Mouse (Mus musculus) midbrain, embryonic 12.5 days (tissue): ENCODE data around the gene Gm7903. TPM values are rescaled to one million over a fixed set of nuclear protein-coding genes. Genes with fewer than 3 reads are reported as not detected.
"Not testable (repeated sequence)": the region's sequence is repeated elsewhere in the genome, so short reads cannot be mapped to it uniquely, and the experiment has no call there.

Experiments
- ATAC-seq: fragments of 200-750 bp; cut with Nextera tagmentation; 2 replicates; pipeline ENCODE4 v1.8.0; 2017; ENCODE audit warnings: low read depth, moderate TSS enrichment, moderate library complexity; ENCODE audit not compliant: low FRiP score
- H3K27ac ChIP-seq: fragments of 300-500 bp; sonication (generic); replicated peaks from 2 replicates; pipeline ENCODE4 v1.5.1; 2016; ENCODE audit warnings: mild to moderate bottlenecking
- H3K27me3 ChIP-seq: fragments of 300-500 bp; sonication (generic); 2 replicates; pipeline ENCODE4 v1.6.1; 2016; ENCODE audit warnings: mild to moderate bottlenecking
- H3K36me3 ChIP-seq: fragments of 300-500 bp; sonication (generic); 2 replicates; pipeline ENCODE4 v1.6.1; 2016
- H3K4me1 ChIP-seq: fragments of 300-500 bp; sonication (generic); 2 replicates; pipeline ENCODE4 v1.6.1; 2016
- H3K4me2 ChIP-seq: fragments of 300-500 bp; sonication (generic); replicated peaks from 2 replicates; pipeline ENCODE4 v1.6.1; 2016; ENCODE audit warnings: mild to moderate bottlenecking, moderate library complexity
- H3K4me3 ChIP-seq: fragments of 300-500 bp; sonication (generic); 2 replicates; pipeline ENCODE4 v1.5.1; 2016; ENCODE audit warnings: mild to moderate bottlenecking
- H3K9ac ChIP-seq: fragments of 300-500 bp; sonication (generic); replicated peaks from 2 replicates; pipeline ENCODE4 v1.6.1; 2016; ENCODE audit warnings: mild to moderate bottlenecking, moderate library complexity
- H3K9me3 ChIP-seq: fragments of 300-500 bp; sonication (generic); 2 replicates; pipeline ENCODE4 v1.6.1; 2016; ENCODE audit warnings: mild to moderate bottlenecking
- WGBS: fragments of 180-500 bp; shearing (Covaris S2); methylation state at CpG from one replicate; pipeline ENCODE4 v1.1.7; 2016; 5-methylcytosine and 5-hydroxymethylcytosine counted together
- polyA plus RNA-seq: library from polyadenylated mRNA; unstranded; fragments of >200 nt; fragmentation: Nextera tagmentation; extraction: Ambion mirVana; gene quantifications from 2 replicates; pipeline ENCODE4 v1.2.1, GENCODE M21; 2016

Gm7903 gene
- not detected in 2 replicates for polyA plus RNA-seq

GRCm38 (mm10) chrX:135433535-135433934 is at the start of gene Gm7903:
Gm7903 (plus strand) TSS chrX:135433835.
- not testable (repeated sequence) for H3K27ac ChIP-seq, ATAC-seq, H3K4me3 ChIP-seq, H3K9me3 ChIP-seq, H3K27me3 ChIP-seq, H3K4me1 ChIP-seq, H3K36me3 ChIP-seq, H3K4me2 ChIP-seq, H3K9ac ChIP-seq
- no CpG with 5 or more reads among the region's 15 CpGs for WGBS

DNA sequence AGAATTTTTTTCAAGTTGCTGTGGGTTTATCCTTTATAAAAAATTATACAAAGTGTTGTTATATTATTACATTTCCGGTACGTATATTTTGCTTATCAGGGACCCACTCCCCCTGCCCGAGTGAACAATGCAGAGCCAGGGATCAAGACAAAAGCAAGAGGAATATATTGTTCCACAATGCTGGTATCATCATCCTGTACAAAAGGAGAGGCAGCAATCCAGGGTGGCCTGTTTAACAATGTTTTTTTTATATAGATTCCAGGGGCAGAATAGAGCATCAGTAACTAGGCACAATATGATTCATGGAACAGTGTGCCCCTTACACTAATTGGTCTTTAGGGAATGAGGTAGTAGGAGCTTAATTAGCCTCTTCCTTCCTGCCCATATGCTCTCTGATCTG is 30.1 kb upstream of the Gm7903 start:
- H3K9me3 ChIP-seq, H3K4me1 ChIP-seq, H3K4me3 ChIP-seq, H3K36me3 ChIP-seq, H3K27ac ChIP-seq, H3K27me3 ChIP-seq, H3K4me2 ChIP-seq, H3K9ac ChIP-seq: not testable (repeated sequence)
- WGBS, result no CpG with 5 or more reads among the region's 3 CpGs
- ATAC-seq, result peak; percentile 56; the same call in 1 of the 2 replicates

DNA sequence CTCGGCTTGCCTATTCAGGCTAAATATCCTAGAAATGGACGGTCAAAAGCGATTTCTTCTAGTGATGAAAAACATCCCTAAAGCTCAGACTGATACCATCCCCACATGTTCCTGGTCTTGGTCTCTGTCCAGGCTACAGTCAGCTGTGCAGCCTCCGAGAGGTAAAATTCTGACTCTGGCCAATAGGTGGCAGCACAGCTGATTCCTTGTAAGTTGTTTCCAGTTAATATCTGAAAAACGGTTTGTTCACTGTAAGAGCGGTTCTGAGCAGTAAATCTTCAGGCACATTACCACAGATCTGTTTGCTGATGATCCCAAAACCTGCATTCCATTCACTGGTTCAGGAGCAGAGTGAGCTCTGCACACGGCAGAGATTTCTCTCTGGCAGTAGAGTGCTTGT is 12.4 kb upstream of the Gm7903 start:
- whole genome bisulfite sequencing, result 51% methylated on average over 4 of the region's 7 CpGs
- not testable (repeated sequence) for H3K9me3 ChIP-seq, H3K27me3 ChIP-seq, H3K4me3 ChIP-seq, ATAC-seq, H3K4me1 ChIP-seq, H3K36me3 ChIP-seq, H3K27ac ChIP-seq, H3K9ac ChIP-seq, H3K4me2 ChIP-seq

- H3K4me3 ChIP-seq, H3K36me3 ChIP-seq, H3K4me1 ChIP-seq, H3K9me3 ChIP-seq, H3K27ac ChIP-seq, H3K4me2 ChIP-seq, H3K27me3 ChIP-seq, H3K9ac ChIP-seq, ATAC-seq: not testable (repeated sequence)
Measured at GRCm38 (mm10) chrX:135421824-135422223, 11.8 kb upstream of the Gm7903 start.

DNA sequence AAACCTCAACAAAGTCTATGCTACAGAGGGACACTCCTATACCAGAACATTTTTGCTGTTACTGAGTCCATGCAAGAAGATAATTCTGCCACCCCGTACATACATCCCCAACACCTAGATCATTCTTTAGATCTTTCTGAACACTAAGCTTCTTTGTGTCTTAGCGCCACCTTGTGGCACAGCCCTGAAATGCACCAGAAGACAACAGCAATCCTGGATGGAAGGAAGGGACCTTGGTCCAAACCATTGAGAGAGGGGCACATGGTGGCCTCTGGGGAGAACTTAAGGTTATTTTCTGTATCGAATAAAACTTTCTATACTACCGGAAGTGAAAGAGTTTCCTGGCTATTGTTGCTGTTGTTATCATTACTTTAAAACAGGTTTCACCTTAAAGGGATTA is 11.2 kb upstream of the Gm7903 start:
- not testable (repeated sequence) for H3K9me3 ChIP-seq, H3K36me3 ChIP-seq, H3K4me3 ChIP-seq, H3K9ac ChIP-seq, H3K4me1 ChIP-seq, H3K27me3 ChIP-seq, H3K4me2 ChIP-seq, ATAC-seq, H3K27ac ChIP-seq
- WGBS, result no CpG with 5 or more reads among the region's 4 CpGs

GRCm38 (mm10) chrX:135464160-135464559 is 30.5 kb downstream of the Gm7903 start:
- H3K4me1 ChIP-seq, H3K4me3 ChIP-seq, H3K27me3 ChIP-seq, H3K4me2 ChIP-seq, H3K9ac ChIP-seq, H3K36me3 ChIP-seq, H3K9me3 ChIP-seq, H3K27ac ChIP-seq: not testable (repeated sequence)
- ATAC-seq, result peak; percentile 63; the same call in 1 of the 2 replicates
- whole genome bisulfite sequencing, result no CpG with 5 or more reads among the region's 3 CpGs

- H3K4me1 ChIP-seq, H3K9ac ChIP-seq, H3K9me3 ChIP-seq, H3K36me3 ChIP-seq, H3K4me2 ChIP-seq, H3K27ac ChIP-seq, H3K4me3 ChIP-seq, ATAC-seq, H3K27me3 ChIP-seq: not testable (repeated sequence)
- no CpG with 5 or more reads among the region's 6 CpGs for WGBS
Measured at GRCm38 (mm10) chrX:135481902-135482301, 48.3 kb downstream of the Gm7903 start.

- no CpG with 5 or more reads among the region's 3 CpGs for whole genome bisulfite sequencing
- H3K9me3 ChIP-seq, H3K4me2 ChIP-seq: not testable (repeated sequence)
Measured at GRCm38 (mm10) chrX:135483183-135483582, 49.5 kb downstream of the Gm7903 start.

More at GRCm38 (mm10) chrX:135483183-135483582, 49.5 kb downstream of the Gm7903 start:
- H3K9ac ChIP-seq, ATAC-seq, H3K4me3 ChIP-seq, H3K27me3 ChIP-seq, H3K36me3 ChIP-seq, H3K27ac ChIP-seq, H3K4me1 ChIP-seq: not testable (repeated sequence)

Other genes starting within 250 kb of the Gm7903 start
- gene Tceal6, start 223.1 kb upstream of the Gm7903 start, polyA plus RNA-seq, result 7.3 and 8.4 TPM in 2 replicates
- gene Pramel3, start 131.5 kb upstream of the Gm7903 start, polyA plus RNA-seq, result not detected in 2 replicates
- gene Gm5128, start 60.6 kb upstream of the Gm7903 start, polyA plus RNA-seq, result not detected in 2 replicates
- gene AV320801, start 60.8 kb downstream of the Gm7903 start, polyA plus RNA-seq, result not detected in 2 replicates
- gene Nxf7, start 164.9 kb downstream of the Gm7903 start, polyA plus RNA-seq, result not detected in 2 replicates
- not detected in 2 replicates for gene Prame, start 193.9 kb downstream of the Gm7903 start, polyA plus RNA-seq